Mouse (Mus musculus) kidney, postnatal 0 days (tissue): ENCODE measurements at regions not wholly inside any gene's neighbourhood (a gene's known extent, or its start where the extent isn't known, plus 50 kb on each side); places are given as distances from the start of the nearest gene placed in this dataset.

Experiments
- ATAC-seq: fragments of 200-750 bp; cut with Nextera tagmentation; replicated peaks from 2 replicates; pipeline ENCODE4 v1.8.0; 2017; ENCODE audit warnings: low read depth, moderate number of reproducible peaks, moderate TSS enrichment, moderate library complexity; ENCODE audit not compliant: low FRiP score
- DNase-seq: peaks from one replicate; pipeline ENCODE4 v3.0.0-alpha.2; 2016; ENCODE audit warnings: low spot score
- H3K27ac ChIP-seq: fragments of 300-500 bp; sonication (generic); 2 replicates; pipeline ENCODE4 v1.5.1; 2014; ENCODE audit warnings: mild to moderate bottlenecking
- H3K27me3 ChIP-seq: fragments of 300-500 bp; sonication (generic); 2 replicates; pipeline ENCODE4 v1.6.1; 2014; ENCODE audit warnings: low read length, mixed read lengths; ENCODE audit not compliant: insufficient read depth
- H3K36me3 ChIP-seq: fragments of 300-500 bp; sonication (generic); 2 replicates; pipeline ENCODE4 v1.6.1; 2014; ENCODE audit warnings: low read length, mixed read lengths; ENCODE audit not compliant: insufficient read depth
- H3K4me1 ChIP-seq: fragments of 300-500 bp; sonication (generic); replicated peaks from 2 replicates; pipeline ENCODE4 v1.6.1; 2014; ENCODE audit warnings: antibody characterized with exemption, low read length, mixed read lengths; ENCODE audit not compliant: insufficient read depth
- H3K4me2 ChIP-seq: fragments of 300-500 bp; sonication (generic); 2 replicates; pipeline ENCODE4 v1.6.1; 2014; ENCODE audit warnings: mild to moderate bottlenecking, low read length, moderate library complexity, mixed read lengths
- H3K4me3 ChIP-seq: fragments of 300-500 bp; sonication (generic); replicated peaks from 2 replicates; pipeline ENCODE4 v1.5.1; 2014; ENCODE audit warnings: low read depth, low read length
- H3K9ac ChIP-seq: fragments of 300-500 bp; sonication (generic); 2 replicates; pipeline ENCODE4 v1.6.1; 2014; ENCODE audit warnings: low read depth, low read length
- H3K9me3 ChIP-seq: fragments of 300-500 bp; sonication (generic); replicated peaks from 2 replicates; pipeline ENCODE4 v1.6.1; 2016; ENCODE audit warnings: low read length, inconsistent platforms, mixed read lengths
- CTCF ChIP-seq: IDR thresholded peaks from 2 replicates; pipeline ENCODE4 v1.5.1; 2016; ENCODE audit warnings: antibody characterized with exemption, low read depth, mild to moderate bottlenecking, moderate library complexity
- WGBS: fragments of 180-500 bp; shearing (Covaris S2); extraction: QIAGEN DNeasy Blood & Tissue Kit; methylation state at CpG from one replicate; pipeline ENCODE4 v1.1.7; 2014; 5-methylcytosine and 5-hydroxymethylcytosine counted together

GRCm38 (mm10) chr4:152928422-152928985 is 450.8 kb upstream of the Kcnab2 start:
- Histone ChIP-seq H3K27ac (no peak overlapping the region), H3K36me3 (no peaks in the 10 kb centered on the region), H3K4me2 (no peak overlapping the region), H3K9me3 (no peaks in the 10 kb centered on the region), H3K4me1 (no peaks in the 10 kb centered on the region), H3K9ac (no peak overlapping the region), H3K4me3 (no peak overlapping the region), H3K27me3 (no peaks in the 10 kb centered on the region)
- DNase-seq (no peak), ATAC-seq (no peak)
- no peak for TF ChIP-seq CTCF
- WGBS = 51% methylated on average over 5 of the region's 5 CpGs

- Histone ChIP-seq H3K4me1 (no peaks in the 10 kb centered on the region), H3K9me3 (no peaks in the 10 kb centered on the region), H3K27ac (no peak overlapping the region), H3K27me3 (no peaks in the 10 kb centered on the region), H3K9ac (no peak overlapping the region), H3K4me3 (no peak overlapping the region), H3K4me2 (no peak overlapping the region), H3K36me3 (no peaks in the 10 kb centered on the region)
- no peak for TF ChIP-seq CTCF
- ATAC-seq (no peak), DNase-seq (no peak)
- 68% methylated on average over 3 of the region's 3 CpGs for WGBS
These were observed 442.6 kb upstream of the Kcnab2 start for GRCm38 (mm10) chr4:152920261-152920660.

DNA sequence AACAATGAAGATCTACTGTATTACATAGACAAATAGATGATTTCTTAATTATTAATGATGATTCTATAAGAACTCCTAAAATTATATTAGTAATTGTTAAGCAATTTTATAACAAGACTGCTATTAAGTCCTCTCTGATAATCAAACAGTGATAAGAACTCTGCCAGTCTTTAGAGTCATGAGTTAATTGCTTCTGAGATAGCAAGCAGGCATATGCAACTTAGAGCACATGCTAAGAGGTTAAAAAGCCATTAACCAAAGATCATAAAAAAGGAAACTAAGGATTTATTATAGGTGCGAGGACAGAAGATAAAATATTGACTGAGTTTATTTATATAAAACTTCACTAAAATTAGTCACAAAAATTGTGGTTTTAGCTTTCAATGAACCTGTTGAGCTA is 442.2 kb upstream of the Kcnab2 start:
- Histone ChIP-seq H3K4me3 (no peak overlapping the region), H3K4me2 (no peak overlapping the region), H3K36me3 (no peaks in the 10 kb centered on the region), H3K4me1 (no peaks in the 10 kb centered on the region), H3K27ac (no peak overlapping the region), H3K9me3 (no peaks in the 10 kb centered on the region), H3K27me3 (no peaks in the 10 kb centered on the region), H3K9ac (no peak overlapping the region)
- no peak for TF ChIP-seq CTCF
- DNase-seq = no peak
- no peak for ATAC-seq
- WGBS = 63% methylated on average over 1 of the region's 1 CpGs

DNA sequence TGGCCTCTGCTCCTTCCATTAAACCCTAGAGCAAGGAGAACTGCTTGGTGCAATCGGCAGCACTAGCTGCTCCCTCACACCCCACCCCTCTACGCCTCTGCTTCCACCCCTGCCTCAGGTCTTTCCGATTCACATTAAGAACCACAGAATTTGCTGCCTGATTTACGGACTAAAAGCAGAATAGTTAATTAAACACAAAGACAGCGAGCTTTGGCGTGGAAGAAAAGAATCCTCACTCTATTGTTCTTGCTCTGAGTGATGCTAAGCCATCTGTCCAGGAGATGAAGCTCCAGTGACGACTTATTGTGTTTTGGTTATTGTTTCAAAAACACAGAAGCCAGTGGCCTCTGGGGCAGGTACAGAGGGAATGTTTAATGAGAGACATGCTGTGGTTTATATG is 438.9 kb upstream of the Kcnab2 start:
- TF ChIP-seq CTCF = no peak
- no peaks in the 10 kb centered on the region for H3K9me3 ChIP-seq
- no peaks in the 10 kb centered on the region for H3K4me1 ChIP-seq
- no peak overlapping the region for H3K27ac ChIP-seq
- no peaks in the 10 kb centered on the region for H3K36me3 ChIP-seq
- no peak overlapping the region for H3K4me3 ChIP-seq
- DNase-seq (peak; percentile 12), ATAC-seq (no peak)
- H3K9ac ChIP-seq = no peak overlapping the region
- H3K27me3 ChIP-seq = no peaks in the 10 kb centered on the region
- 17% methylated on average over 7 of the region's 7 CpGs for WGBS
- H3K4me2 ChIP-seq = no peak overlapping the region

DNA sequence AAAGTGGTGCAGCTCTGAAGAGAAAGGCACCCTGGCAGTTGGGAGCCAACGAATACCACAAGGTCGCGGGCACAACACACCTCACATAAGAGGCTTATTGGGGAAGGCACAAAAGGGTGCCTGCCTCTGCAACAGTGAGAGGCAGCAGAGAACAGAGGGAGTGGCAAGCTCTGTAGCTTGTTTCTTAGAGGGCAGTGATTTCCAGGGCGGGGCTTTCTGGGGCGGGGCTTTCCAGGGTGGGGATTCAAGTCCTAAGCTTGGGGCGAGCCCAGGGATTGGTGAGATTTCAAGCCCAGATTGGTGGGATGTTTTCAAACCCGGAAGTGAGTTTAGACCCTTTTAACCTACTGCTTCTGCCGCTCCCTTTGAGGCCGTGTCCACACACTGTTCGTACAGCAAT is 435.8 kb upstream of the Kcnab2 start:
- H3K36me3 ChIP-seq = no peaks in the 10 kb centered on the region
- no peaks in the 10 kb centered on the region for H3K9me3 ChIP-seq
- no peak overlapping the region for H3K4me2 ChIP-seq
- H3K27me3 ChIP-seq = no peaks in the 10 kb centered on the region
- no peak overlapping the region for H3K27ac ChIP-seq
- no peak for DNase-seq
- H3K9ac ChIP-seq = no peak overlapping the region
- TF ChIP-seq CTCF = no peak
- no peaks in the 10 kb centered on the region for H3K4me1 ChIP-seq
- H3K4me3 ChIP-seq = no peak overlapping the region
- 37% methylated on average over 10 of the region's 10 CpGs for WGBS
- ATAC-seq = no peak

- H3K27me3 ChIP-seq = no peaks in the 10 kb centered on the region
- ATAC-seq (no peak), DNase-seq (no peak)
- H3K27ac ChIP-seq = no peak overlapping the region
- H3K9ac ChIP-seq = no peak overlapping the region
- no peak overlapping the region for H3K4me3 ChIP-seq
- TF ChIP-seq CTCF = no peak
- no peaks in the 10 kb centered on the region for H3K9me3 ChIP-seq
- 0 out of 2 replicates have a peak, but pooled peaks cover under 1% of the 10 kb centered on the region for H3K4me1 ChIP-seq
- no peak overlapping the region for H3K4me2 ChIP-seq
- 68% methylated on average over 10 of the region's 10 CpGs for WGBS
- H3K36me3 ChIP-seq = no peaks in the 10 kb centered on the region
These were observed 435.2 kb upstream of the Kcnab2 start for GRCm38 (mm10) chr4:152912846-152913245.

- ATAC-seq (0 out of 2 replicates have a peak, but pooled peaks have one; percentile 49), DNase-seq (peak; percentile 36)
- Histone ChIP-seq H3K36me3 (no peaks in the 10 kb centered on the region), H3K27me3 (no peaks in the 10 kb centered on the region), H3K4me1 (0 out of 2 replicates have a peak, but pooled peaks cover 4% of the 10 kb centered on the region), H3K4me3 (no peak overlapping the region), H3K9ac (no peak overlapping the region), H3K9me3 (no peaks in the 10 kb centered on the region), H3K4me2 (no peak overlapping the region), H3K27ac (no peak overlapping the region)
- no peak for TF ChIP-seq CTCF
- WGBS = 29% methylated on average over 5 of the region's 5 CpGs
These were observed 430.6 kb upstream of the Kcnab2 start for GRCm38 (mm10) chr4:152908235-152908634.
